Mouse (Mus musculus) heart, adult 2 months (tissue): Measurements from ENCODE around the gene Fam57b. TPM values are rescaled to one million over a fixed set of nuclear protein-coding genes. Genes with fewer than 3 reads are reported as not detected.
"Not testable (repeated sequence)": the region's sequence is repeated elsewhere in the genome, so short reads cannot be mapped to it uniquely, and the experiment has no call there.

ENCODE experiments used
- DNase-seq, 2 experiments: peaks; one replicate each; pipeline ENCODE4 v3.0.0; 2021
- H3K27ac ChIP-seq: fragments of 200-600 bp; 2 replicates; pipeline ENCODE4 v1.8.1; 2022
- H3K27me3 ChIP-seq: fragments of 200-500 bp; 2 replicates; pipeline ENCODE4 v1.6.1; 2012; ENCODE audit warnings: mild to moderate bottlenecking, low read length, inconsistent platforms, mixed read lengths; ENCODE audit not compliant: control insufficient read depth, insufficient read depth
- H3K36me3 ChIP-seq: fragments of 200-500 bp; 2 replicates; pipeline ENCODE4 v1.6.1; 2012; ENCODE audit warnings: low read length, inconsistent platforms; ENCODE audit not compliant: control insufficient read depth, insufficient read depth
- H3K4me1 ChIP-seq: fragments of 200-500 bp; 2 replicates; pipeline ENCODE4 v1.6.1; 2011; ENCODE audit warnings: low read length; ENCODE audit not compliant: control insufficient read depth, insufficient read depth
- H3K4me3 ChIP-seq: fragments of 200-600 bp; 2 replicates; pipeline ENCODE4 v1.8.1; 2022
- H3K79me2 ChIP-seq: fragments of 200-500 bp; replicated peaks from 2 replicates; pipeline ENCODE4 v1.6.1; 2012; ENCODE audit warnings: mild to moderate bottlenecking, inconsistent platforms, low read length, moderate library complexity, mixed read lengths; ENCODE audit not compliant: control insufficient read depth, insufficient read depth
- H3K9ac ChIP-seq: fragments of 200-500 bp; 2 replicates; pipeline ENCODE4 v1.6.1; 2012; ENCODE audit warnings: low read depth, mild to moderate bottlenecking, control low read depth, inconsistent platforms, low read length, mixed read lengths
- CTCF ChIP-seq: fragments of 200-600 bp; IDR thresholded peaks from 2 replicates; pipeline ENCODE4 v1.8.1; 2022; ENCODE audit warnings: antibody characterized with exemption, mild to moderate bottlenecking, moderate library complexity
- EP300 ChIP-seq: fragments of 200-500 bp; IDR thresholded peaks from 2 replicates; pipeline ENCODE4 v1.6.1; 2011; ENCODE audit warnings: low read depth, low read length, control low read depth; ENCODE audit not compliant: insufficient read depth
- POLR2A ChIP-seq: fragments of 200-500 bp; IDR thresholded peaks from 2 replicates; pipeline ENCODE4 v1.6.1; 2011; ENCODE audit warnings: mild to moderate bottlenecking, low read depth, low read length, control low read depth; ENCODE audit not compliant: insufficient read depth
- WGBS: fragments of 180-500 bp; shearing (Covaris S2); methylation state at CpG from one replicate; pipeline ENCODE4 v1.1.7; 2018; 5-methylcytosine and 5-hydroxymethylcytosine counted together
- intact Hi-C: fragments of 180-260 bp; cut with DNase I; formaldehyde crosslinking; loops from one replicate; pipeline ENCODE4 v1.15.1; 2025
- polyA plus RNA-seq: library from polyadenylated mRNA; depleted of rRNA; stranded (reverse); fragments of >200 nt; gene quantifications from 2 replicates; pipeline ENCODE4 v1.2.3, GENCODE M21; 2012
- total RNA-seq, 2 experiments: library from RNA; stranded (reverse); gene quantifications; 2 replicates each; pipeline ENCODE4 v1.2.3; 2021

Gene Fam57b
- total and polyA plus RNA-seq, 3 experiments = 7.4 to 12.8 (median 8.8) TPM

DNA sequence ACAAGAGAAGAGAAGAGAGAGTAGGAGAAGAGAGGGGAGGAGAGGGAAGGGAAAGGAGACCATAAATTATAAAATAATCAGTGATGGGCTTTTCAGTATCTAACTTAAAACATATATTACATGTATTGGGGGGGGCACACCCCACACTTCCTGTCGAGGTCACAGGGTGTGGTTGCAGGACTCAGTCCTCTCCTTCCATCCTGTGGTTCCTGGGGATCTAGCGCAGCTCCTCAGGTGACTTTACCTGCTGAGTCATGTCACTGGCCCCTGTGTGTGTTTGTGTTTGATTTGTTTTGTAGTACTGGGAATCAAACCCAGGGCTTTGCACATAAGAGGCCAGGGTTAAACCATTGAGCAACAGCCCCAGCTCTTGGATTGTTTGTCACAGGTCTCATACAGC is 23.0 kb upstream of the Fam57b start:
- H3K4me3 ChIP-seq = no peak overlapping the region
- peaks cover 10% of the 10 kb centered on the region for H3K4me1 ChIP-seq
- WGBS = 38% methylated on average over 2 of the region's 2 CpGs
- peaks cover 5% of the 10 kb centered on the region for H3K36me3 ChIP-seq
- H3K79me2 ChIP-seq = peaks cover 5% of the 10 kb centered on the region
- H3K27ac ChIP-seq = peak overlapping the region; percentile 36
- no peaks in the 10 kb centered on the region for H3K27me3 ChIP-seq
- TF ChIP-seq EP300 (no peak), CTCF (no peak), POLR2A (no peak)
- no peak overlapping the region for H3K9ac ChIP-seq
- intact Hi-C loops = no loop called here
- no peak for DNase-seq

DNA sequence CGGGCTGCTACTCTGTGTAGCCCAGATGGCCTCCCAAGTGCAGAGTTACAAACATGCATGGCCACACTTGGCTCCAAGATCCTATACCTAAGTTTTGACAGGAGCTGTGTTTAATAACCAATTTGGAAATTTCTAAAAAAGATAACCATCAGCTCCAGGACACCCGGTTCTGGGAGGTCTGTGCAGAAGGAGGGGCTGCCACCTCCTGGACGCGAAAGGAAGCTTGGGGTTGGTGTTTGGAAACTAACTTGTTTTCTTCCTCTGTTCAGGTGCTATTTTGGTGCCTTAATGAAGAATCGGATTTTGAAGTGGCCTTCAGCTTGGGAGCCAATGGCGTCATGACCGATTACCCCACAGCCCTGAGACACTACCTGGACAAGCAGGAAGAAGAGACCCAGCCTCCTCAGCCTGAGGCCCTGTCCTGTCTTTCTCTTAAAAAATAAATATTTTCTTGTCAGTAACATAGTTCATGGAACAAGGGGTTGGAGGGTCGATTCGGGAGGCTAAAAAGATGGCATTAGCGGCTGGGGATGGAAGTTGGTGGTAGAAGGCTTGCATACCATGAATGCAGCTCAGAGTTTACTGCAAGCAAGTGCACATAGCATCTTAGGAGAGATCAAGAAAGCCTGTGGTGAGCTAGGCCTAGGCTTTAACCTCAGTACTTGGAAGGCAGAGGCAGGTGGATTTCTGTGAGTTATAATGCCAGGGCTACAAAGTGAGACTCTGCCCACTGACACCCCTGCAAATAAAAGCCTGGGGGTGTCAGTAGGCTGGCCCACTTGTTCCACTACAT is 22.1 kb upstream of the Fam57b start:
- H3K36me3 ChIP-seq = peaks cover 5% of the 10 kb centered on the region
- H3K9ac ChIP-seq = no peak overlapping the region
- peaks cover 12% of the 10 kb centered on the region for H3K4me1 ChIP-seq
- TF ChIP-seq EP300 = no peak
- TF ChIP-seq POLR2A = no peak
- TF ChIP-seq CTCF = peak; percentile 62
- H3K4me3 ChIP-seq = no peak overlapping the region
- no peaks in the 10 kb centered on the region for H3K27me3 ChIP-seq
- WGBS = 70% methylated on average over 10 of the region's 10 CpGs
- intact Hi-C loops = no loop called here
- no peak for DNase-seq
- H3K27ac ChIP-seq = peak overlapping the region; percentile 99
- peaks cover 5% of the 10 kb centered on the region for H3K79me2 ChIP-seq

DNA sequence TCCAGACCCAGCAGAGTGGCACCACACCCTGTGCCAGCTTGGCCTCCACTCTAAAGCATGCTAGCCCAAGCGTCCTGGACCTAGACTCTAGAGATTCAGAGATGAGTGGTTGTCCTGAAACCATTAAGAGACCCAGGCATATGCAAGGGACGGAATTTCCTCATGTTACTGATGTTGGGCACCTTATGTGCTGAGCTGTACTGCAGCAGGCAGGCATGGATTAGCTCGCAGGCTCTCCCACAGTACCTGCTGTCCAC is 21.6 kb upstream of the Fam57b start:
- peak overlapping the region; percentile 39 for H3K4me3 ChIP-seq
- H3K9ac ChIP-seq = no peak overlapping the region
- no peaks in the 10 kb centered on the region for H3K27me3 ChIP-seq
- peaks cover 12% of the 10 kb centered on the region for H3K4me1 ChIP-seq
- TF ChIP-seq CTCF = no peak
- no peak for TF ChIP-seq POLR2A
- no peak for TF ChIP-seq EP300
- 58% methylated on average over 3 of the region's 3 CpGs for WGBS
- no peak for DNase-seq
- peaks cover 5% of the 10 kb centered on the region for H3K36me3 ChIP-seq
- intact Hi-C loops = loop anchor here (2.0 kb wide), 1 partner anchor 15 kb away; no protein-coding TSS in a partner anchor
- H3K79me2 ChIP-seq = peaks cover 5% of the 10 kb centered on the region
- peak overlapping the region; percentile 99 for H3K27ac ChIP-seq

DNA sequence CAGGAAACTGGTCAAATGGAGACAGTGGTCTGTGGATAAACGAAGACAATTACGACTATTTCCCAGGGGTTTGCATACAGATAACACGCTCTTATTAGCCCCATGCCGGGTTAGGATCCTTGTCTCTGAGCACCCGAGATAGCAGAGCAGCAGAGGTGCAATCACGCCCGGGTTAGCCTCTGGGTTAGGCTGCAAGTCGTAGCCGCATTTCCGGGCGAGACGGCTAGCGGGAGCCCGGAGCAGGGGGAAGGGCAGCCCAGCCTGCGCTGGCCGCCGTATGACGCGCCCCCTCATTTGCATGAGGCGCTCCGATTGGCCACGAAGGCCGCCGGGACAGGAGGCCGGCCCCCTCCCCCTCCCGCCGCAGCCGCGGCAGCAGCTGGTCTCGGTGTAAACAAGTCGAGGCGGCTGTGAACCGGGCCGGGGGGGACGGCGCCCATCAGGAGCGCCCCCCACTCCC is 20.8 kb upstream of the Fam57b start, which contains the start of gene Ypel3:
Ypel3 (plus strand) TSS at position 358 of the 460 bp plus-strand sequence.
- Histone ChIP-seq H3K79me2 (peaks cover 5% of the 10 kb centered on the region), H3K4me1 (peaks cover 12% of the 10 kb centered on the region), H3K27ac (peak within 1 kb of the TSS; percentile 99), H3K36me3 (peaks cover 5% of the 10 kb centered on the region), H3K9ac (peak within 1 kb of the TSS; percentile 97), H3K27me3 (no peaks in the 10 kb centered on the region), H3K4me3 (peak within 1 kb of the TSS; percentile 84)
- 1% methylated on average over 37 of the region's 37 CpGs for WGBS
- intact Hi-C loops = loop anchor here (2.0 kb wide), 1 partner anchor 16 kb away; no protein-coding TSS in a partner anchor
- DNase-seq = peak; percentile 95 to 98
- TF ChIP-seq EP300 (0 out of 2 replicates have a peak, but pooled peaks have one; percentile 61), POLR2A (peak; percentile 84), CTCF (no peak)

DNA sequence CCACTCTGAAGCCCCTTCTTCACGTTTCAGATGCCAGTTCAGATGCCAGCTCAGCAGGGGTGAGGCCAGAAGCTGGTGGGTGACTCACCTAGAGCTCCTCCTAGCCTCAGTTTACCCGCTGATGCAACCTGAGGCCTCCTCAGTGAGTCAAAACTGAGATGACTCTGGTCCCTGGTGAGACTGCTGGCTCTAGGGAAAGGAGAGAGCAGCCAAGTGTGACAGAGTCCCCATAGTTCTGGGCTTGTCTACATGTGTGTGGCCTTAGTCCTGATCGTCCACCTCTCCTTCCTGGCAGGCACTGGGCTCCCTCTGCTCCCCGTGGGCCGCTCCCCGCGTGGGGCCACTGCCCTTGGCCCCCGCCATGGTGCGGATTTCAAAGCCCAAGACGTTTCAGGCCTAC is 20.0 kb upstream of the Fam57b start:
- Histone ChIP-seq H3K27ac (peak overlapping the region; percentile 99), H3K36me3 (peaks cover 5% of the 10 kb centered on the region), H3K9ac (peak overlapping the region; percentile 97), H3K4me1 (peaks cover 12% of the 10 kb centered on the region), H3K79me2 (peaks cover 5% of the 10 kb centered on the region), H3K27me3 (no peaks in the 10 kb centered on the region), H3K4me3 (peak overlapping the region; percentile 84)
- 32% methylated on average over 10 of the region's 10 CpGs for WGBS
- intact Hi-C loops = loop anchor here (2.0 kb wide), 1 partner anchor 17 kb away; no protein-coding TSS in a partner anchor
- peak; percentile 46 to 62 for DNase-seq
- no peak for TF ChIP-seq CTCF

DNA sequence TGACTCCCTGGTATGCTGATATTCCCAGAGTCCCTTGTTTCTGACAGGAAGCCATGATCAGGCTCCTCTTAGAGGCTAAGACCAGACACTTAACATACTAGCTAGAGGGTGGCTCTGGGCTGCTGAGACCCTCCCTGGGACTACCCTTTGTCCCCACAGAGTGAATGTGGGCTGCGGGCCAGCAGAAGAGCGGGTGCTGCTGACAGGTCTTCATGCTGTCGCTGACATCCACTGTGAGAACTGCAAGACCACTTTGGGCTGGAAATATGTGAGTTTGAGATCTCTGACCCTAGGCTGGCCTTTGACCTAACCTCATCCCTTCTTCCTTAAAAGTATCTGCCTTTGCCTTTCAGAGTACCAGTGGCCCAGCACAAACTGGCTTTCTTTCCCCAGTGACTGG is 19.3 kb upstream of the Fam57b start:
- peak overlapping the region; percentile 84 for H3K4me3 ChIP-seq
- H3K27ac ChIP-seq = peak overlapping the region; percentile 99; the same call in 1 of the 2 replicates
- peaks cover 12% of the 10 kb centered on the region for H3K4me1 ChIP-seq
- intact Hi-C loops = no loop called here
- DNase-seq = no peak
- no peak for TF ChIP-seq POLR2A
- TF ChIP-seq EP300 = no peak
- TF ChIP-seq CTCF = no peak
- peaks cover 5% of the 10 kb centered on the region for H3K36me3 ChIP-seq
- H3K9ac ChIP-seq = no peak overlapping the region; the same call in 1 of the 2 replicates
- 86% methylated on average over 3 of the region's 3 CpGs for WGBS
- no peaks in the 10 kb centered on the region for H3K27me3 ChIP-seq
- H3K79me2 ChIP-seq = peaks cover 5% of the 10 kb centered on the region

DNA sequence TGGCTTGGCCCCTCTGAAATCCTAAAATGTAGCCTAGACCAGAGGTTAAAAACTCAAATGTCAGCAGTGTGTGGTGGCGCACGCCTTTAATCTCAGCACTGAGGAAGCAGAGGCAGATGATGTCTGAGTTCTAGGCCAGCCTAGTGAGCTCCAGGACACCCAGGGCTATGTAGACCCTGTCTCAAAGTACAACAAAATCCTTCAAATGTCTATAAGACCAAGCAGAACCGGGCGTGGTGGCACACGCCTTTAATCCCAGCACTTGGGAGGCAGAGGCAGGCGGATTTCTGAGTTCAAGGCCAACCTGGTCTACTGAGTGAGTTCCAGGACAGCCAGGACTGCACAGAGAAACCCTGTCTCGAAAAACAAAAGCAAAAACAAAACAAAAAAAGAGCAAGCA is 18.4 kb upstream of the Fam57b start:
- H3K36me3 ChIP-seq, H3K9ac ChIP-seq, H3K27ac ChIP-seq, H3K4me3 ChIP-seq, H3K27me3 ChIP-seq, intact Hi-C loops, DNase-seq, H3K79me2 ChIP-seq: not testable (repeated sequence)
- H3K4me1 ChIP-seq = peaks cover 12% of the 10 kb centered on the region
- WGBS = 92% methylated on average over 7 of the region's 7 CpGs
